Mouse (Mus musculus): Measurements from ENCODE around the gene Hps1. TPM values are rescaled to one million over a fixed set of nuclear protein-coding genes. Genes with fewer than 3 reads are reported as not detected.

Gene Hps1
- polyA plus RNA-seq, 1 experiment from 2014 or later: 9.1 TPM

GRCm38 (mm10) chr19:42753141-42753917, 26.4 kb downstream of the Hps1 start:
- Histone ChIP-seq H3K4me3 (replicated peaks) (peak overlapping the region; percentile 52), H3K9me3 (replicated peaks) (no peaks in the 10 kb centered on the region), H3K27me3 (no peaks in the 10 kb centered on the region), H3K36me3 (no peaks in the 10 kb centered on the region), H3K27ac (peak overlapping the region; percentile 77), H3K9ac (0 out of 2 replicates have a peak overlapping the region, but pooled peaks have one; percentile 71), H3K4me2 (peak overlapping the region; percentile 73), H3K4me1 (replicated peaks) (peaks cover 55% of the 10 kb centered on the region)
- ATAC-seq (ENCODE audit: low read depth): peak; percentile 19; the same call in 1 of the 2 replicates
- DNase-seq: peak; percentile 22
- WGBS (ENCODE audit: insufficient replicate concordance): 19% methylated on average over 10 of the region's 11 CpGs

- H3K36me3 ChIP-seq: no peaks in the 10 kb centered on the region
- peak within 1 kb of the TSS; percentile 52 for H3K4me3 ChIP-seq (replicated peaks)
- peaks cover 51% of the 10 kb centered on the region for H3K4me1 ChIP-seq (replicated peaks)
- H3K27me3 ChIP-seq: no peaks in the 10 kb centered on the region
- DNase-seq (peak; percentile 79), ATAC-seq (ENCODE audit: low read depth) (peak; percentile 84)
- peak within 1 kb of the TSS; percentile 73 for H3K4me2 ChIP-seq
- H3K27ac ChIP-seq: peak within 1 kb of the TSS; percentile 77
- H3K9me3 ChIP-seq (replicated peaks): no peaks in the 10 kb centered on the region
- WGBS (ENCODE audit: insufficient replicate concordance): 6% methylated on average over 22 of the region's 22 CpGs
- peak within 1 kb of the TSS; percentile 71 for H3K9ac ChIP-seq
Measured at GRCm38 (mm10) chr19:42752363-42752931, 27.3 kb downstream of the Hps1 start, which contains the start of gene Pyroxd2. Pyroxd2 (minus strand) TSS chr19:42752775.

DNA sequence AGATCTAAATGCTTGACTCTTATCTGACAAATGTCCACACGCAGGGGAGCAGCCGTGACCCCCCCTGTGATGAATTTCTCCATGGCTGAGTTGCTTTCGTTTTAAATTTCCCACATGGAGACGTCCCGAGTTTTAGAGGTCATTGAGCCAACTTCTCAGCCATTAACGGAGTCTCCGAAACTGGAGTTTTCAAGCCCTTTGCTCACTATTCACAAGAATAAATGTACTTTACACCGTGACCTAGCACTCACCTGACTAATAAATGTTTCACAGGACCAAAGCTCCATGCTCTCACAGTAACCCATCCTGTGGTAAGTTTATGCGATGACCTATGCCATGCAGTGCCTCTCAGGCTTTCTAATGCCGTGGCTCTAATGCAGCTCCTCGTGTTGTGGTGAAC, 29.6 kb downstream of the Hps1 start:
- ATAC-seq (ENCODE audit: low read depth) (no peak), DNase-seq (no peak)
- Histone ChIP-seq H3K4me2 (no peak overlapping the region), H3K4me1 (replicated peaks) (peaks cover 57% of the 10 kb centered on the region), H3K27me3 (no peaks in the 10 kb centered on the region), H3K36me3 (no peaks in the 10 kb centered on the region), H3K27ac (no peak overlapping the region), H3K9me3 (replicated peaks) (no peaks in the 10 kb centered on the region), H3K9ac (no peak overlapping the region), H3K4me3 (replicated peaks) (no peak overlapping the region)
- 64% methylated on average over 11 of the region's 11 CpGs for WGBS (ENCODE audit: insufficient replicate concordance)

DNA sequence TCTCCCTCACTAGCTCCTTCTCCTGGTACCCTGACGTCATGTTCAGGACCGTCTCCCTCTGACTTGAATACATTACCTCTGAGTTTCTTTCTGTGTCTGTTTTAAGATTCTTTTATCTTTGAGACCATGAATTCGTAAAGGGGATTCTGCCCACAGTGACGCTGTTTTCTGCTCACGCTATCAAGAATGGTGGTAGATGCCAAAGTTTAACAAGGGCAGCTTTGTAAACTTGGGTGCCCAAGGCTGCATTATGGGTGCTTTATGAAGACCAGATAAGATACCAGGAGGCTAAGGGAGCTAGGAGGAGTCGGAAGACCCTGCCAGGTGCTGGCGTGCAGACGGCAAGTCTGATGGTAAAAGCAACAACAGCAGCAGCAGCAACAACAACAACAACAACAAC, 33.1 kb downstream of the Hps1 start:
- Histone ChIP-seq H3K9me3 (replicated peaks) (no peaks in the 10 kb centered on the region), H3K4me2 (no peak overlapping the region), H3K27ac (no peak overlapping the region), H3K9ac (no peak overlapping the region), H3K27me3 (no peaks in the 10 kb centered on the region), H3K4me1 (replicated peaks) (peaks cover 52% of the 10 kb centered on the region), H3K4me3 (replicated peaks) (no peak overlapping the region), H3K36me3 (no peaks in the 10 kb centered on the region)
- WGBS (ENCODE audit: insufficient replicate concordance): 63% methylated on average over 8 of the region's 8 CpGs
- no peak for DNase-seq
- no peak for ATAC-seq (ENCODE audit: low read depth)

- Histone ChIP-seq H3K9ac (peak overlapping the region; percentile 15; the same call in 1 of the 2 replicates), H3K9me3 (replicated peaks) (no peaks in the 10 kb centered on the region), H3K36me3 (no peaks in the 10 kb centered on the region), H3K4me2 (peak overlapping the region; percentile 38), H3K27ac (peak overlapping the region; percentile 47; the same call in 1 of the 2 replicates), H3K4me3 (replicated peaks) (no peak overlapping the region), H3K4me1 (replicated peaks) (peaks cover 49% of the 10 kb centered on the region), H3K27me3 (no peaks in the 10 kb centered on the region)
- DNase-seq (no peak), ATAC-seq (ENCODE audit: low read depth) (peak; percentile 51)
- 18% methylated on average over 4 of the region's 4 CpGs for WGBS (ENCODE audit: insufficient replicate concordance)
Measured at GRCm38 (mm10) chr19:42745869-42746224, 33.9 kb downstream of the Hps1 start.

DNA sequence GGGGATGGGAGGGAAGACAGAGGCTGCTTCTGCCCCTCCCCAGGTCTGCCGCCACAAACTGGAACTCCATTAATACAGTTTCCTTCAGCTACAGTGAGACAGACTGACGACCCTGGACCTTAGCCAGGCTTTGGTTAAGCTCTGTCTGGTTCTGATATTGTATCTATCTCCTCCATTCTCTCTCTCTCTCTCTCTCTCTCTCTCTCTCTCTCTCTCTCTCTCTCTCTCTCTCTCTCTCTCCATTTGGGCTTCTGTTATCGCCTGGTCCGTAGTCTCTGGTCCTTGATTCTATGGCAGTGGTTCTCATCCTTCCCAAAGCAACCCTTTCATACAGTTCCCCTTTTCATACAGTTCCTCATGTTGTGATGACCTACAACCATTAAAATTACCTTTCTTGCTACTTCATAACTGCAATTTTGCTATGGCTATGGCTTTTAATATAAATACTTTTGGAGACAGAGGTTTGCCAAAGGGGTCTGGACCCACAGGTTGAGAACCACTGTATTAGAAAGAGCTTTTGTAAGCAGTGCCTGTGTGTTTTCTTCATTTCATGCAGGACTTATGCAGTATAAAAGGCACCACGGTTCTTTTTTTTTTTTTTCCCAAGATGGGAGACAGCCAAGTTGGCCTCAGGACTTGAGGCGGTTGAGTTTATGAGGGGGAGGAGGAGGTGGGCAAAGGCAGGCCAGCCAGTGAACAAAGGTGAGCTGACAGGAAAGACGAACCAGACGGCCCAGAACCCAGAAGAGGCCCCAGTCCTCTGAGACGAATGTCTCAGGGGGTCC, 34.5 kb downstream of the Hps1 start:
- ATAC-seq (ENCODE audit: low read depth): peak; percentile 38
- Histone ChIP-seq H3K36me3 (no peaks in the 10 kb centered on the region), H3K27ac (peak overlapping the region; percentile 47; the same call in 1 of the 2 replicates), H3K9me3 (replicated peaks) (no peaks in the 10 kb centered on the region), H3K4me3 (replicated peaks) (no peak overlapping the region), H3K4me1 (replicated peaks) (peaks cover 48% of the 10 kb centered on the region), H3K27me3 (no peaks in the 10 kb centered on the region), H3K4me2 (peak overlapping the region; percentile 44), H3K9ac (peak overlapping the region; percentile 15; the same call in 1 of the 2 replicates)
- no peak for DNase-seq
- WGBS (ENCODE audit: insufficient replicate concordance): 27% methylated on average over 9 of the region's 9 CpGs

GRCm38 (mm10) chr19:42744162-42744586, 35.6 kb downstream of the Hps1 start:
- peak overlapping the region; percentile 44 for H3K4me2 ChIP-seq
- H3K36me3 ChIP-seq: no peaks in the 10 kb centered on the region
- DNase-seq: peak; percentile 13
- peak overlapping the region; percentile 9 for H3K27ac ChIP-seq
- 0 out of 2 replicates have a peak overlapping the region, but pooled peaks have one; percentile 12 for H3K9ac ChIP-seq
- H3K4me3 ChIP-seq (replicated peaks): no peak overlapping the region
- peak; percentile 79 for ATAC-seq (ENCODE audit: low read depth)
- H3K27me3 ChIP-seq: no peaks in the 10 kb centered on the region
- peaks cover 48% of the 10 kb centered on the region for H3K4me1 ChIP-seq (replicated peaks)
- no peaks in the 10 kb centered on the region for H3K9me3 ChIP-seq (replicated peaks)
- 6% methylated on average over 4 of the region's 4 CpGs for WGBS (ENCODE audit: insufficient replicate concordance)

DNA sequence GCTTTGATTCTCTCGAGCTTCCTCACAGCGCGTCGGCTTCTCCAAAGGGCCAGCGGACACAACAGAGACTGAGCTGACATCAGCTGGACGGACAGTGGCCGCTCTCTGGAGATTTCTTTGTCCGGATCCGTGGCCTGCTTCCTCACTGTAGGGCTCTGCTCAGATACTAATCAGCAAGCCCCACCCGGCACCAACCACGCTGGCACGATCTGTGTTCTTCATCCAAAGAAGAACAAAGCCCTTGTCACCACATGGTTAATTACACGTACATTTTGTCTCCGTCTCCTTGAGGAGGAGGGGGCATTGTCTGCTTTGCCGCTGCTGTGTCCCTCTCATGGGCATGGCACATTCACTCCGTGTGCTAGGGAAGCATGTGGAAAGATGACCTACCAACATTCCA, 36.5 kb downstream of the Hps1 start:
- no peak overlapping the region for H3K4me2 ChIP-seq
- no peak overlapping the region for H3K9ac ChIP-seq
- H3K4me3 ChIP-seq (replicated peaks): no peak overlapping the region
- peaks cover 48% of the 10 kb centered on the region for H3K4me1 ChIP-seq (replicated peaks)
- 37% methylated on average over 16 of the region's 16 CpGs for WGBS (ENCODE audit: insufficient replicate concordance)
- no peak overlapping the region for H3K27ac ChIP-seq
- H3K36me3 ChIP-seq: no peaks in the 10 kb centered on the region
- DNase-seq: no peak
- no peaks in the 10 kb centered on the region for H3K9me3 ChIP-seq (replicated peaks)
- no peak for ATAC-seq (ENCODE audit: low read depth)
- no peaks in the 10 kb centered on the region for H3K27me3 ChIP-seq

GRCm38 (mm10) chr19:42741884-42742283, 37.9 kb downstream of the Hps1 start:
- no peaks in the 10 kb centered on the region for H3K9me3 ChIP-seq (replicated peaks)
- no peaks in the 10 kb centered on the region for H3K27me3 ChIP-seq
- WGBS (ENCODE audit: insufficient replicate concordance): 69% methylated on average over 14 of the region's 14 CpGs
- DNase-seq (no peak), ATAC-seq (ENCODE audit: low read depth) (no peak)
- no peak overlapping the region for H3K4me2 ChIP-seq
- no peaks in the 10 kb centered on the region for H3K36me3 ChIP-seq
- peaks cover 48% of the 10 kb centered on the region for H3K4me1 ChIP-seq (replicated peaks)
- H3K9ac ChIP-seq: no peak overlapping the region
- no peak overlapping the region for H3K4me3 ChIP-seq (replicated peaks)
- H3K27ac ChIP-seq: no peak overlapping the region

DNA sequence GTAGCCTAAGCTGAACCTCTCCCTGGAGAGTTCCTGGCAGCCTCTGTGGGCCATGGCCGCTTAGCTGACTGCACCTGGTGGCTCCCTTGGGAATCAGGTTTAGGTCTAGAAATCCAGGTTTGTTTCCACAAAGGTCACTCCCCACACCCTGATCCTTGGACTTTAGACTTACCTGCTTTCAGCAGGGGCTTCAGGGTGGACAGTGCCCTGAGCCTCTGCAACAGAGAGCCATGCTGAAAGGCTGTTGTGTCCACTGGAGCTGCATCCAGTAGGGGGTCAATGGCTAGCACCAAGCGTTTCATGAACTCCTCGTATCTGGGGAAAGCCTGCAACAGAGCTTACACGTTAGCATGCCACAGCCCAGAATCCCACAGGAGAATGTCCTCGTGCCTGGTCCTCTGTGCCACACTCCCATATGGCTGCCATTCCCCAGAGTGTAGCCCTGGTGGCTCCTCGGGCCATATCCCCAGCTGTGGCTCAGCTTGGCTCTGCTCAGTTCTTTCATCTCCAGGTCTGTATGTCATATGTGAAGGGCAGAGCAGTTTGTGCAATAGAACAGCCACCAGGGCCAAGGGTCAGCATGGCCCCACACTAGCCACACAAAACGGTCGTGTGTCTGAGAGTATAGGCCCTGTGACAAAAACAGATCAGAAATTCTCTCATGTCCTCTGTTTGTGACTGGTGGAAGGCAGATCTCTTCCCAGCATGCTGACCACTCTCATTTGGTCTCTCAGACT, 39.4 kb downstream of the Hps1 start:
- Histone ChIP-seq H3K27me3 (no peaks in the 10 kb centered on the region), H3K4me3 (replicated peaks) (no peak overlapping the region), H3K9me3 (replicated peaks) (no peaks in the 10 kb centered on the region), H3K4me1 (replicated peaks) (peaks cover 34% of the 10 kb centered on the region), H3K4me2 (no peak overlapping the region), H3K27ac (peak overlapping the region; percentile 21; the same call in 1 of the 2 replicates), H3K9ac (no peak overlapping the region), H3K36me3 (no peaks in the 10 kb centered on the region)
- DNase-seq (no peak), ATAC-seq (ENCODE audit: low read depth) (no peak)
- WGBS (ENCODE audit: insufficient replicate concordance): 57% methylated on average over 8 of the region's 8 CpGs
